Mouse (Mus musculus): ENCODE measurements around the gene Spdef.

Spdef gene

GRCm38 (mm10) chr17:27724327-27724726, 4.4 kb downstream of the Spdef start:
- no peak for DNase-seq

GRCm38 (mm10) chr17:27721125-27721664, 7.6 kb downstream of the Spdef start:
- DNase-seq: no peak

GRCm38 (mm10) chr17:27720326-27720725, 8.4 kb downstream of the Spdef start:
- peak; percentile 67 for DNase-seq

- no peak for DNase-seq
These were observed 9.1 kb downstream of the Spdef start for GRCm38 (mm10) chr17:27719663-27720062.

GRCm38 (mm10) chr17:27718250-27718649, 10.5 kb downstream of the Spdef start:
- peak; percentile 68 for DNase-seq

DNA sequence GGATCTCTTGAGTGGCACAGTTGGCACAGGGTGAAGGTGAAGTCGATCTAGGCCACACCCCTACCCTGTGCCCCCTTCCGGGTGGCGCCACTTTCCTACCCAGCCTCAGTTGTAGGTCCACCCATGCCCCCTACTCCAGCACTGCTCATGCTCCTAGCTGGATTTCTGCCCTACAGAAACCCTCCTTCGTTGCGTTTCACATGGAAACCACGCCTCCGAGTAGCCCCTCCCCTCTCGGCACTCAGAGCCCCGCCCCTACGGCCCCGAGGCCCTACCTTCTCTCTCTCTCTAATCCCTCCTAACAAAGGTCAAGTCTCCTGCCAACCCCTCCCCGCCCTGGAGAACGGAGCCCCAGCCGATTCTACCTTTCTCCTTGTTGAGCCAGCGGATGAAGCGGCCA, 12.0 kb downstream of the Spdef start:
- DNase-seq: peak; percentile 75

GRCm38 (mm10) chr17:27712832-27713231, 15.9 kb downstream of the Spdef start:
- no peak for DNase-seq

- no peak for DNase-seq
These were observed 19.1 kb downstream of the Spdef start for GRCm38 (mm10) chr17:27709650-27710049.

DNA sequence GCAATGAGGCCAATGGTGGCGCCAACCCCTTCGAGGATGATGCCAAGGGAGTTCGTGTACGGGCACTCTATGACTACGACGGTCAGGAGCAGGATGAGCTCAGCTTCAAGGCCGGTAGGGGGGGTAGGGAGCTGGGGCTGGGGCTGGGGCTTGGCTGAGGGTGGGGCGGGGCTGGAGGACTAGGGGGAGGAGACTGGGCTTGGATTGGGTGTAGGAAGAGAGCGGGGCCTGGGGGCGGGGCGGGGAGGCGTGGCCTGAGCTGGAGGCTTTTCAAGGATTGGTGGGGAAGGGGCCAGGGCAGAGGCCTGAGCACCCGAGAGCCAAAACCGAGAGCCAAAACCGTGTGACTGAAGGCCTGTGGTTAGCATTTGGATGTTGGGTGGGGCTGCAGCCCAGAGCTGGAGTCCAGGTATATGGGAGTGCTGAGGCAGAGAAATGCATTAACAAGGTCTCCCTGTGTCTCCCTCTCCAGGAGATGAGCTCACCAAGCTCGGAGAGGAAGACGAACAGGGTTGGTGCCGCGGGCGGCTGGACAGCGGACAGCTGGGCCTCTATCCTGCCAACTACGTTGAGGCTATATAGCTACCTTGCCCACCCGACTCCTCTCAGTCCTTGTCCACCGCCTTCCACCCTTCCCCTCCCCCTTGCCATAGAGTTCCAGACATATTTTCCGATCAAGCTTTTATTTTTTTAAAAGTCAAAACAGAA, 20.6 kb downstream of the Spdef start:
- DNase-seq: peak; percentile 95

GRCm38 (mm10) chr17:27705661-27706060, 23.1 kb downstream of the Spdef start:
- no peak for DNase-seq

- DNase-seq: peak; percentile 80
These were observed 24.7 kb downstream of the Spdef start for GRCm38 (mm10) chr17:27703961-27704621.

DNA sequence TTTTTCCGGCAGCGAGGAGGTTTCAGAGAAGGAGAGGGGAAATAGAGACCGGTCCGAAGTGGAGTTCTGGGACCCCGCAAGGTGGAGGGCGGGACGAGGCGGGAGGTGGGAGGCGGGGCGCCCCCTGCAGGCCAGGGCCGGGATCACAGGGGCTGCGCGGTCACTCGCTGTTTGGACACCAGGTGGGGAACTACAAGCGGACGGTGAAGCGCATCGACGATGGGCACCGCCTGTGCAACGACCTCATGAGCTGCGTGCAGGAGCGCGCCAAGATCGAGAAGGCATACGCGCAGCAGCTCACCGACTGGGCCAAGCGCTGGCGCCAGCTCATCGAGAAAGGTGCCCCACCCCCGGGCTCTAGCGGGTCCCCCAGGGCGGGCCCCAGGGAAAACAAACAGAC, 26.2 kb downstream of the Spdef start:
- peak; percentile 85 for DNase-seq

GRCm38 (mm10) chr17:27701856-27702255, 26.9 kb downstream of the Spdef start:
- DNase-seq: peak; percentile 65

DNA sequence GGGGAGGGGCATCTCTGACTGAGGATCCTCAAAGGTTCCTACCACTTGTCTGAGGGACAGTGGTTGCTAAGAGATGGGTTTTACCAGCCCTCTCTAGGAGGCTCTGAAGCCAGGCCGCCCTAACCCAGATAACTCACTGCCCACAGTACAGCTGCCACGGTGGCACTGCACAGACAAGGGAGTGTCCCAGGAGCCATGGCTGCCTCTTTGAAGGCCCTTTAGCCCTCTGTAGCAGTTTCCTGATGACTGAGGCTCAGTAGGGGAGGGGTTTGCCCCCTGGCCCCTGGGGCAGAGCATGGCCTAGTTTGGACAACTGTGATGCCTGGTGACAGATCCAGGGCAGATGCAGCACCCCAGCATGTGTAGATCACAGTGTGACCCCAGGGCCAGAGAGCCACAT, 27.9 kb downstream of the Spdef start:
- peak; percentile 93 for DNase-seq

- DNase-seq: no peak
These were observed 29.0 kb downstream of the Spdef start for GRCm38 (mm10) chr17:27699641-27700244.

DNA sequence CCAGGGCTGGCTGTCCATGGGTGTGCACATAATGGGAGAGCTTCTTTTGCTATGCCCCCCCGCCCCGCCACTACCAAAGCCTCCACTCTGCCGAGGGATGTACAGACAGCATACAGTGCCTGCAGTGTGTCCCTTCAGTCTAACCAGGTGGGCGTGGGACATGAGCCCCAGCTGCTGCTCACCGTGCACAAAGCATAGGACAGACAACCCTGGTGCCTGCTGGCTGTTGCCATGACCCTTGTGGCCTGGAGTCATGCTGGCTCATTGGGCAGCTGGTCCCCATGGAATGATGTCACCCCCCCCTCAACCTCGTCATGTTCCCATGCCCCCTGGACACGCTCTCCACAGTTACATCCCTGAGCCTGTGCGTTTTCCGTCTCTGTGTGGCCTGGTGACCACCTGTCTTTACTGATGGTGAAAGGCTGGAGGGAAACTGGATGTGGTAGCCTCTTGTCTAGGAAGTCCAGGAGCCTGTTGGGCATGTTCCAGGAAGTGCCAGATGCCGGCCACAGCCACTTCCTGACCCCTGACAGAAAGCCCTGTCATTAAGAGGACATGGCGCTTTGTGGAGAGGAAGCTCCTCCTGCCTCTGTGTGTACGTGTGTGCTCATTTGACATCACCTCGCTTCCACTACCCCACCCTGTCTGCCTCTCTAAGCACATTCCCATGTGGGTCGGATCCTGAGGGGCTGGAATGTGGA, 37.6 kb downstream of the Spdef start:
- DNase-seq: peak; percentile 69

- peak; percentile 60 for DNase-seq
These were observed 42.4 kb downstream of the Spdef start for GRCm38 (mm10) chr17:27686395-27686794.

DNA sequence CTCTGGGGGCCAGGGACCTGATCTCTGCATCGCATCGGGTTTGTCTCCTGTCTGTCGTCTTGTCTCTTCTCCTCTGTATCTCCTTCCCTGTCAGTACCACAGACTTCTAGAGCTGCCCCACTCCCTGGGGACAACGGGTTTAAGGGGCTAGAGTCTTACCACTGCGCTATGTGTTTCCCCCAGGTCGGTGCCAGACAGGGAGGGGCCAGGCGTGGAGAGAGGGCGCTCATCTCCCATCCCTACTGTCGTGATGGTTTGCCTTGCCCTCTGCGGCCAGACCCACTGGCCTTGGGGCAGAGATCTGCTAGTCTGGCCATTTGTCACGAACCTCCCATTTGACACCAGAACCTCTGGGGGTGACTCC, 43.2 kb downstream of the Spdef start:
- DNase-seq: peak; percentile 53

- peak; percentile 93 for DNase-seq
These were observed 43.7 kb downstream of the Spdef start for GRCm38 (mm10) chr17:27684886-27685549.

GRCm38 (mm10) chr17:27678924-27679813, 49.6 kb downstream of the Spdef start:
- peak; percentile 84 for DNase-seq

GRCm38 (mm10) chr17:27677756-27678155, 51.0 kb downstream of the Spdef start:
- DNase-seq: no peak

- no peak for DNase-seq
These were observed 52.5 kb downstream of the Spdef start for GRCm38 (mm10) chr17:27676270-27676669.

Measured in retina, postnatal 1 day (tissue).